Mouse (Mus musculus): ENCODE data around the gene Scrn3.

- no peak for TF ChIP-seq CTCF (IDR thresholded peaks at IDR 0.05; ENCODE audit: borderline replicate concordance, extremely low read depth, insufficient read depth, insufficient read length)
- TF ChIP-seq POLR2A (IDR thresholded peaks at IDR 0.05; ENCODE audit: borderline replicate concordance, extremely low read depth, insufficient read depth, insufficient read length, poor library complexity, severe bottlenecking): peak; percentile 80
Observed at GRCm38 (mm10) chr2:73271459-73272161, 40.8 kb upstream of the Scrn3 start, which contains the start of gene Sp9.
